In the genomic region with DNA sequence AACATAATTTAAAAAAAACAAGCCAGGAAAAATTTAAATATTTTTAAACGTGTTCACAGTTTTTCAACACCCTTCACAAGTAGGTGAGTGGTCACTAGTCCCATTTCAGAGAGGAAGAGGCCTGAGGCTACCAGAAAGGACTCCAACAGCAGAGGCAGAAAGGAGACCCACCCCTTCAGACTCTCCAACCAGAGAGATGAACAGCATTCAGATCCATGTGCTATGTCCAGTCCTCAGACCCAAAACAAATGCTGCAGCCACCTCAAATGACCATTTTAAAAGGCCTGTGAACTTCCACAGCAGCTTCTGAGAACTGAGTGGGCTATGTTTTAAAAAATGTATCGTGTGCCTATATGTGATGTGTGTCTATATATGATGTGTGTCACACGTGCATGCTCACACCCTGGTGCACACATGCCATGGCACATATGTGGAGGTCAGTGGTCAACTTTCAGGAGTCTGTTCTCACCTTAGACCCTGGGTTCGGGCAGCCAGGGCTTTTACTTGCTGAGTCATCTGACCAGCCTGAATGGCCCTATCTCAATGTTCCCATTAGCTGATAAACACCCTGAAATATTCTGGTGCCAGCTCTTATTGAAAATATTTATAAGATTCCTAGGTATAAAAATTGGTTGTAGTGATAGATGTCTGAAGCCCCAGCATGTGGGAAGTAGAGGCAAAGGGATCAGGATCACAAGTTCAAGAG, we compare ENCODE assay signal across 20 mouse cellular contexts. TPM values are rescaled to one million over a fixed set of nuclear protein-coding genes. Genes with fewer than 3 reads are reported as not detected.
DNase-seq lines count a peak whose midpoint lies in the region; ATAC-seq and TF ChIP-seq lines count a peak whose summit lies in the region.
"Had no signal": no experiment of that assay in that cellular context is flagged by ENCODE, and none has a peak within 500 bp of the region (broad histone marks: within the 10 kb centered on the region; RNA-seq: fewer than 3 reads in every experiment).

No protein-coding gene starts in this region.

- peak overlapping the region; percentile 95 for H3K9ac ChIP-seq in liver, embryonic 14.5 days (replicated peaks)
- H3K9ac ChIP-seq: embryonic facial prominence, embryonic 15.5 days; midbrain, embryonic 13.5 days had no signal

- no peaks in the 10 kb centered on the region for H3K27me3 ChIP-seq in testis, adult 2 months (ENCODE audit: control insufficient read depth, insufficient read depth, low read length)
- no peaks in the 10 kb centered on the region for H3K27me3 ChIP-seq in liver, embryonic 14.5 days (ENCODE audit: control insufficient read depth, insufficient read depth, low read length)
- no peaks in the 10 kb centered on the region for H3K27me3 ChIP-seq in limb, embryonic 10.5 days (ENCODE audit: low read depth, poor library complexity, severe bottlenecking)
- H3K27me3 ChIP-seq: embryonic facial prominence, embryonic 15.5 days; midbrain, embryonic 13.5 days had no signal

- WGBS in liver, embryonic 14.5 days (ENCODE audit: insufficient replicate concordance) = 49% methylated on average over 4 of the region's 4 CpGs
- 83% methylated on average over 4 of the region's 4 CpGs for WGBS in limb, embryonic 10.5 days

- peak; percentile 88 for DNase-seq in heart, adult 11 months
- DNase-seq in heart, adult 8-10 months (ENCODE audit: low spot score) = no peak
- no peak for DNase-seq in testis, postnatal 10 days (ENCODE audit: low spot score)
- peak in 1 of 3 experiments; percentile 48 for DNase-seq in liver, embryonic 14.5 days (ENCODE audit: low read depth in 3 of 3, low spot score in 3 of 3)
- no peak for DNase-seq in T-cell, adult 2 months (ENCODE audit: low spot score)
- no peak for DNase-seq in testis, postnatal 14 days (ENCODE audit: low spot score)
- no peak for DNase-seq in limb, embryonic 10.5 days (ENCODE audit: low spot score)
- DNase-seq: adrenal gland, postnatal 14 days; cerebellum, adult 8-10 months; gastrocnemius, postnatal 36 days; heart, postnatal 4 days; layer of hippocampus, postnatal 36 days; lung, adult 2 months; lung, postnatal 36 days had no signal

- no peak for TF ChIP-seq CTCF in testis, adult 2 months (IDR thresholded peaks at IDR 0.05; ENCODE audit: control insufficient read depth, insufficient read depth, insufficient replicate concordance, low read depth, low read length)
- no peak for TF ChIP-seq CTCF in liver, embryonic 14.5 days (IDR thresholded peaks at IDR 0.05; ENCODE audit: low read depth)

- H3K9me3 ChIP-seq in liver, embryonic 14.5 days (ENCODE audit: control insufficient read depth, low read length) = no peaks in the 10 kb centered on the region
- H3K9me3 ChIP-seq in limb, embryonic 10.5 days (replicated peaks) = no peaks in the 10 kb centered on the region
- H3K9me3 ChIP-seq: embryonic facial prominence, embryonic 15.5 days; midbrain, embryonic 13.5 days had no signal

- no peak; the same call in 1 of the 2 replicates for TF ChIP-seq EP300 in liver, embryonic 14.5 days (IDR thresholded peaks at IDR 0.05; ENCODE audit: low read depth)

- H3K4me1 ChIP-seq in testis, adult 2 months (ENCODE audit: control insufficient read depth, insufficient read depth, low read length) = peaks cover 9% of the 10 kb centered on the region
- H3K4me1 ChIP-seq in liver, embryonic 14.5 days (replicated peaks; ENCODE audit: control insufficient read depth in 2 of 2, insufficient read depth in 2 of 2, low read length in 1 of 2) = peaks cover 32 to 38% of the 10 kb centered on the region in 2 experiments
- peaks cover 25% of the 10 kb centered on the region for H3K4me1 ChIP-seq in limb, embryonic 10.5 days

- H3K36me3 ChIP-seq in testis, adult 2 months (ENCODE audit: control insufficient read depth, insufficient read depth, low read length) = no peaks in the 10 kb centered on the region
- H3K36me3 ChIP-seq in liver, embryonic 14.5 days (replicated peaks; ENCODE audit: control insufficient read depth, insufficient read depth, low read depth) = peaks cover 21% of the 10 kb centered on the region
- H3K36me3 ChIP-seq in limb, embryonic 10.5 days = 0 out of 2 replicates have a peak, but pooled peaks cover 5% of the 10 kb centered on the region
- H3K36me3 ChIP-seq: embryonic facial prominence, embryonic 15.5 days had no signal

- 0 out of 2 replicates have a peak overlapping the region, but pooled peaks have one; percentile 8 for H3K27ac ChIP-seq in testis, adult 2 months (ENCODE audit: control insufficient read depth, insufficient read depth, low read depth, low read length)
- H3K27ac ChIP-seq in liver, embryonic 14.5 days = peak overlapping the region; percentile 89
- H3K27ac ChIP-seq in limb, embryonic 10.5 days = no peak overlapping the region
- H3K27ac ChIP-seq: embryonic facial prominence, embryonic 15.5 days; midbrain, embryonic 13.5 days had no signal

- peak overlapping the region; percentile 86 for H3K4me2 ChIP-seq in liver, embryonic 14.5 days (ENCODE audit: low read depth)
- H3K4me2 ChIP-seq: embryonic facial prominence, embryonic 15.5 days; midbrain, embryonic 13.5 days had no signal

- H3K4me3 ChIP-seq in testis, adult 2 months (ENCODE audit: control insufficient read depth, low read depth, low read length) = no peak overlapping the region
- peak overlapping the region; percentile 81 to 85 for H3K4me3 ChIP-seq in liver, embryonic 14.5 days (ENCODE audit: insufficient read depth in 1 of 2, low read depth in 2 of 2, low read length in 2 of 2)
- H3K4me3 ChIP-seq in limb, embryonic 10.5 days = no peak overlapping the region
- H3K4me3 ChIP-seq: embryonic facial prominence, embryonic 15.5 days; midbrain, embryonic 13.5 days had no signal

- no peak for TF ChIP-seq POLR2A in testis, adult 2 months (IDR thresholded peaks at IDR 0.05; ENCODE audit: control insufficient read depth, low read depth, low read length)

- ATAC-seq in liver, embryonic 14.5 days (ENCODE audit: insufficient read depth) = no peak
- ATAC-seq: activated CD4-positive, CD25-positive, alpha-beta regulatory T cell, adult 4 months; forebrain, embryonic 14.5 days; hindbrain, embryonic 16.5 days; midbrain, embryonic 13.5 days had no signal

RNA-seq across cellular contexts. Expression of gene Rab43, which starts 4.1 kb away (rescaled TPM):
- total RNA-seq in heart, adult 8-10 months (2022) = 10 to 100 TPM in 1 of 4 experiments, 1 to 10 TPM in 3; 7.9 to 13.3 (median 9.0) TPM
- polyA plus RNA-seq in testis, adult 2 months (2012; rRNA removed) = 19.5 and 20.0 TPM in 2 replicates
- polyA plus RNA-seq in liver, embryonic 14.5 days (2012; rRNA removed) = 21.9 and 27.8 TPM in 2 replicates
- polyA plus RNA-seq in liver, embryonic 14.5 days (2014; fragmentation: Nextera tagmentation; extraction: Ambion mirVana) = 25.9 and 34.1 TPM in 2 replicates
- 5.3 and 7.6 TPM in 2 replicates for polyA plus RNA-seq in limb, embryonic 10.5 days (2016; fragmentation: Nextera tagmentation; extraction: Ambion mirVana)

RNA-seq across cellular contexts. Expression of gene Gm45140, which starts 27.7 kb away (rescaled TPM):
- total RNA-seq in heart, adult 8-10 months (2022) = 1 to 10 TPM in 1 of 4 experiments, under 1 TPM in 1, not detected in 2; 0.24 to 1.9 TPM
- polyA plus RNA-seq in testis, adult 2 months (2012; rRNA removed) = 0.52 and 0.95 TPM in 2 replicates
- 0.28 and 3.2 TPM in 2 replicates for polyA plus RNA-seq in liver, embryonic 14.5 days (2012; rRNA removed)
- polyA plus RNA-seq in liver, embryonic 14.5 days (2014; fragmentation: Nextera tagmentation; extraction: Ambion mirVana) = 3.6 and 3.7 TPM in 2 replicates
- polyA plus RNA-seq in limb, embryonic 10.5 days (2016; fragmentation: Nextera tagmentation; extraction: Ambion mirVana) = 2.7 and 3.6 TPM in 2 replicates

RNA-seq across cellular contexts. Expression of gene Gp9, which starts 30.0 kb away (rescaled TPM):
- 1 to 10 TPM in 3 of 4 experiments, under 1 TPM in 1; 0.81 to 3.6 (median 1.6) TPM for total RNA-seq in heart, adult 8-10 months (2022)
- polyA plus RNA-seq in testis, adult 2 months (2012; rRNA removed) = 0.17 TPM in 1 of 2 replicates, not detected in the other
- 35.1 and 62.4 TPM in 2 replicates for polyA plus RNA-seq in liver, embryonic 14.5 days (2012; rRNA removed)
- 29.1 and 35.2 TPM in 2 replicates for polyA plus RNA-seq in liver, embryonic 14.5 days (2014; fragmentation: Nextera tagmentation; extraction: Ambion mirVana)
- polyA plus RNA-seq in limb, embryonic 10.5 days (2016; fragmentation: Nextera tagmentation; extraction: Ambion mirVana) = 1.6 and 2.1 TPM in 2 replicates
- total RNA-seq: gastrocnemius, postnatal 36 days had no signal
- polyA plus RNA-seq: activated CD4-positive, CD25-positive, alpha-beta regulatory T cell, adult 4 months had no signal

RNA-seq across cellular contexts. Expression of gene Isy1, which starts 30.7 kb away (rescaled TPM):
- 10 to 100 TPM; 18.4 to 28.1 (median 20.6) TPM for total RNA-seq in heart, adult 8-10 months (2022)
- 6.4 and 6.7 TPM in 2 replicates for polyA plus RNA-seq in testis, adult 2 months (2012; rRNA removed)
- 4.9 and 16.9 TPM in 2 replicates for polyA plus RNA-seq in liver, embryonic 14.5 days (2012; rRNA removed)
- polyA plus RNA-seq in liver, embryonic 14.5 days (2014; fragmentation: Nextera tagmentation; extraction: Ambion mirVana) = 33.7 and 34.0 TPM in 2 replicates
- polyA plus RNA-seq in limb, embryonic 10.5 days (2016; fragmentation: Nextera tagmentation; extraction: Ambion mirVana) = 68.8 and 74.0 TPM in 2 replicates

RNA-seq across cellular contexts. Expression of gene Cnbp, which starts 43.0 kb away (rescaled TPM):
- 100 to 1,000 TPM; 315 to 376 (median 329) TPM for total RNA-seq in heart, adult 8-10 months (2022)
- 111 and 130 TPM in 2 replicates for polyA plus RNA-seq in testis, adult 2 months (2012; rRNA removed)
- polyA plus RNA-seq in liver, embryonic 14.5 days (2012; rRNA removed) = 152 and 190 TPM in 2 replicates
- polyA plus RNA-seq in liver, embryonic 14.5 days (2014; fragmentation: Nextera tagmentation; extraction: Ambion mirVana) = 556 and 576 TPM in 2 replicates
- polyA plus RNA-seq in limb, embryonic 10.5 days (2016; fragmentation: Nextera tagmentation; extraction: Ambion mirVana) = 1,415 and 1,701 TPM in 2 replicates

Comparison
In these comparisons a context has a peak if more than half of its experiments do, and no peak if none do; other contexts are left out.
1. H3K4me3 ChIP-seq: peak in liver, embryonic 14.5 days (2 of 2); none in testis, adult 2 months (single experiment) and limb, embryonic 10.5 days (single experiment).